Mouse (Mus musculus) megakaryocyte, embryonic 14.5 days (primary cell): ENCODE results near the gene Schip1.

ENCODE experiments used
- FLI1 ChIP-seq: IDR thresholded peaks from 2 replicates; pipeline ENCODE4 v1.6.1; 2012; ENCODE audit warnings: low read length, inconsistent platforms, mixed read lengths
- GATA1 ChIP-seq: IDR thresholded peaks from 3 replicates; pipeline ENCODE4 v1.6.1; 2012; ENCODE audit warnings: mixed read lengths, low read length, inconsistent platforms, borderline replicate concordance

DNA sequence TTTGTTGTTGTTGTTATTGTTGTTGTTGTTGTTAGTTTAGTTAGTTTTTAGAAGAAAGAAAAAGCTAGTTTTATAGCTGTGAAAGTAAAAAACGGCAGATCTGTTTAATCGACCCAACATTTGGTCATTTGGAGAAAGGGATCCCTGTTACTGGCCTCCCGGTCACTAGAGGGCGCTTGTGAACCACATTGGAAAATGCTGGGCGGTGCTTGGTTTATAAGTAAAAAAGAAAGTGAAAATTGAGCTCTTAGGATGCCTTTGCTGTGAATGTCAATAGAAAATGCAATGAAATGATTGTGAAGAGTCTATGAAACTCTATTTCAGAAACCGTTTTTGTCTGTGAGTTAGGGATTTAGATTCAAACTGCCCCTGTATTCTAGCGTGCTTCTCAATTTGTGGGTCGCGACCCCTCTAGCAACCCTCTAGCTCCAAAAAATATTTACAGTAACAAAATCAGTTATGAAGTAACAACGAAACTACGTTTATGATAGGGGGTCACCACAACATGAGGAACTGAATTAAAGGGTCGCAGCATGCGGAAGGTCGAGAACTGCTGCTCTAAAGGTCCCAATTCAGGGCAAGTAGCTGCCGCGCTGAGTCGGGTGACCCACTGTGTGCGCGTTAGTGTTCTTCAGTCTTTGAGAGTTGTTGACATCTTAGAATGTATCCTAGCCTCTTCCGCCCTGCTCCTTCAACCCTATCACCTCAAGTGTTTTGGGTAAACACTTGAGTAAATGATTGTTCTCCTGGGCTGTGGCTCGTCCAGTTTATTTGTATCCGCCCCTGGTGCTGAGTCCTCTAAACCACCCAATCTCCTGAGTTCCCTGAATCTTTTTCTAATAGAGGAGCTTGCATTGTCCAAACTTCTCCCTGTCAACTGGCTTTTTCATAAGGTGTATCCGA lies 8.0 kb upstream of the Schip1 start:
- TF ChIP-seq GATA1 = no peak
- no peak for TF ChIP-seq FLI1
